Mouse (Mus musculus): ENCODE measurements around the gene Egr2. TPM values are rescaled to one million over a fixed set of nuclear protein-coding genes. Genes with fewer than 3 reads are reported as not detected.

Egr2 gene
- polyA plus RNA-seq, 1 experiment from 2014 or later: 1.0 TPM

DNA sequence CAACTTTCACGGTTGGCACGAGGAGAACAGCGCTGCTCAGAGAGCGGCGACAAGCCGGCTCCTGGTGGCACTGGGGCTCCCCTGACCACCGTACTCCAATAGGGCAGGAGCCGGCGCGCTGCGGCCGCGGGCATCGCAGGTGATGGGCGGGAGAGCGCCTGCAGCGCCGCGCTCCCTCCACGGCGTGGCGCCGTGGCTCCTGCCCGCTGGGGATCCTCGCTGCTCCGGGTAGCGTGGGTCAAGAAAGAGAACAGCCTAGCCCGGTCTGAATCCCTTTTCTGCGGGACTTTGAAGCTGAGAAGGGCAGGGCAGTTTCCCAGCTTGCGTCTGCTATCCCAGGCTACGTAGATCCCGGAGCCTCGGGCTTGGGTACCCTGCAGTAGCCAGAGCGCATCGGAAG, 697 bp downstream of the Egr2 start:
- ATAC-seq (ENCODE audit: low FRiP score, low TSS enrichment): peak; percentile 32; the same call in 1 of the 2 replicates
- peak overlapping the region; percentile 57 for H3K4me3 ChIP-seq (replicated peaks; ENCODE audit: low read depth, low read length)
- H3K4me1 ChIP-seq (ENCODE audit: control insufficient read depth, insufficient read depth, low read length): peaks cover 22% of the 10 kb centered on the region
- DNase-seq: peak; percentile 84
- no peak overlapping the region for H3K27ac ChIP-seq (replicated peaks; ENCODE audit: low read depth, low read length)
- under 1% methylated on average over 35 of the region's 35 CpGs for WGBS
- H3K9me3 ChIP-seq (ENCODE audit: control insufficient read depth, low read length): no peaks in the 10 kb centered on the region
- peak overlapping the region; percentile 95 for H3K4me2 ChIP-seq (ENCODE audit: low read length)
- no peak overlapping the region; the same call in 1 of the 2 replicates for H3K9ac ChIP-seq (replicated peaks; ENCODE audit: low read length)
- H3K27me3 ChIP-seq (ENCODE audit: control insufficient read depth, insufficient read depth, low read length): peaks cover 80% of the 10 kb centered on the region
- no peaks in the 10 kb centered on the region for H3K36me3 ChIP-seq (ENCODE audit: control insufficient read depth, insufficient read depth, low read length)

DNA sequence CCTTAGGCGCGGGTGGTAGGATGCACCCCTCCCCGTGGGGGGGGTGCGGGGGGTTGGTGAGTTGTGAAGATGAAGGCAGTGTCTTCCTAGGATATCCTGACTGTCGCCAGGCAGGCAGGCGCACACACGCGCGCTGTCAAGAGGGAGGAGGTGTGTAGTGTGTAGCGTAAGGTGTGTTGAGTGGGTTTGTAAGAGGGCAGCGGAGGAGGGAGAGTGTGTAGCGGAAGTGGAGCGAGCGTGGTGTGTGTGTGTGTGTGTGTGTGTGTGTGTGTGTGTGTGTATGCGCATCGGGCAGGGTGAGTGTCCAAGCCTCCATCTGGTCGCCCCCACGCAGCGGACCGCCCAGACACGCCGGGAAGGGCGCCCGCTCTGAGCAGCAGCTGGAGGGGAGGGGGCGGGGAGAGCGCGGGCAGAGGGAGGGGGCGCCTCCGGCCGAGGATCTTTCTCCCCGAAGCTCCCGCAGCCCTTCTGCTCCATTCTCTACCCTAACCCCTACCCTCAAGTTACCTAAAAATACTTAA, 1.4 kb downstream of the Egr2 start:
- Histone ChIP-seq H3K4me2 (ENCODE audit: low read length) (peak overlapping the region; percentile 95), H3K4me3 (replicated peaks; ENCODE audit: low read depth, low read length) (peak overlapping the region; percentile 57), H3K27me3 (ENCODE audit: control insufficient read depth, insufficient read depth, low read length) (peaks cover 87% of the 10 kb centered on the region), H3K36me3 (ENCODE audit: control insufficient read depth, insufficient read depth, low read length) (0 out of 2 replicates have a peak, but pooled peaks cover 2% of the 10 kb centered on the region), H3K27ac (replicated peaks; ENCODE audit: low read depth, low read length) (no peak overlapping the region), H3K4me1 (ENCODE audit: control insufficient read depth, insufficient read depth, low read length) (peaks cover 22% of the 10 kb centered on the region), H3K9ac (replicated peaks; ENCODE audit: low read length) (no peak overlapping the region; the same call in 1 of the 2 replicates), H3K9me3 (ENCODE audit: control insufficient read depth, low read length) (no peaks in the 10 kb centered on the region)
- WGBS: under 1% methylated on average over 32 of the region's 32 CpGs
- DNase-seq: peak; percentile 55
- peak; percentile 46 for ATAC-seq (ENCODE audit: low FRiP score, low TSS enrichment)

DNA sequence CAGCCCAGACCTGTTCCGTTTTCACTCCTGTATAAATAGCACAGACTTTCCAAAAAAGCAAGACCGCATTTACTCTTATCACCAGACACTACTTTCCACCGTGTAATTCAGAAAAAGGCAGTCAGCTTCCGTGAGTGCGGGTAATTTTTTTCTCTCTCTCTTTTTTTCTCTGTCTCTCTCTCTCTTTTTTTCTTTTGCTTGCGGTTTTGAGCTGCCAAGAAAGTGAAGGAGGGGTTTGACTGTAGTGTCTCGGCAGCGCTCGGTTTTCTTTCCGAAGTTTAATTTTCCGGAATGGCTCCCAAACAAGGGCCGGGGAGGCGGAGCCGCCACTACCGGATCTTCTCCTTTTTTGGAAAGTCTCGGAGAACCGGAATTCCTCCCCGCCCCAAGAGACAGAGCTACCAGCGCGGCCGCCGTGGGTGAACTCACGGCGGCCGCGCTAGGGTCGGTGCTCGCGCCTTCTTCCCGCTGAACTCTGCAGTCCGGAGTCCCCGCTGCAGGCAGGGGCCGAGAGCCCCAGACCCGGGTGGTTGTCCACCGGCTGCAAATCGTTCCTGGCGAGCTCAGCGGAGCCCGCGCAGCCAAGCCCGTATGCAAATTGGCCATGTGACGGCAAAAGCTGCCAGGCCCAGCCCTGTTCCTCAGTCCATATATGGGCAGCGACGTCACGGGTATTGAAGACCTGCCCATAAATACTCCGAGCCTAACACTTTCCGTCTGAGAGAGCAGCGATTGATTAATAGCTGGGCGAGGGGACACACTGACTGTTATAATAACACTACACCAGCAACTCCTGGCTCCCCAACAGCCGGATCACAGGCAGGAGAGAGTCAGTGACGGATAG, 2.1 kb downstream of the Egr2 start:
- no peaks in the 10 kb centered on the region for H3K9me3 ChIP-seq (ENCODE audit: control insufficient read depth, low read length)
- ATAC-seq (ENCODE audit: low FRiP score, low TSS enrichment) (peak; percentile 85), DNase-seq (peak; percentile 88)
- peak overlapping the region; percentile 57 for H3K4me3 ChIP-seq (replicated peaks; ENCODE audit: low read depth, low read length)
- WGBS: under 1% methylated on average over 51 of the region's 51 CpGs
- no peak overlapping the region for H3K27ac ChIP-seq (replicated peaks; ENCODE audit: low read depth, low read length)
- peaks cover 22% of the 10 kb centered on the region for H3K4me1 ChIP-seq (ENCODE audit: control insufficient read depth, insufficient read depth, low read length)
- H3K27me3 ChIP-seq (ENCODE audit: control insufficient read depth, insufficient read depth, low read length): peaks cover 94% of the 10 kb centered on the region
- peak overlapping the region; percentile 29; the same call in 1 of the 2 replicates for H3K9ac ChIP-seq (replicated peaks; ENCODE audit: low read length)
- 0 out of 2 replicates have a peak, but pooled peaks cover 3% of the 10 kb centered on the region for H3K36me3 ChIP-seq (ENCODE audit: control insufficient read depth, insufficient read depth, low read length)
- H3K4me2 ChIP-seq (ENCODE audit: low read length): peak overlapping the region; percentile 95

DNA sequence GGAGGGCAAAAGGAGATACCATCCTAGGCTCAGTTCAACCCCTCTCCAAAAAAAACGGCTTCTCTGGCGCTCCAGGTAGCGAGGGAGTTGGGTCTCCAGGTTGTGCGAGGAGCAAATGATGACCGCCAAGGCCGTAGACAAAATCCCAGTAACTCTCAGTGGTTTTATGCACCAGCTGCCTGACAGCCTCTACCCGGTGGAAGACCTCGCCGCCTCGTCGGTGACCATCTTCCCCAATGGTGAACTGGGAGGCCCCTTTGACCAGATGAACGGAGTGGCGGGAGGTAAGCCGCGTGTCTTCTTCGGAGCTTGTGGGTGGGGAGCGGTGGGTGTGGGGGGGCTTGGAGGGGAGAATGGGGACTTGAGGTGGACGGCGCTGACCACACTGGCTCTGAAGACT, 2.8 kb downstream of the Egr2 start:
- Histone ChIP-seq H3K4me3 (replicated peaks; ENCODE audit: low read depth, low read length) (peak overlapping the region; percentile 57), H3K9ac (replicated peaks; ENCODE audit: low read length) (no peak overlapping the region), H3K4me1 (ENCODE audit: control insufficient read depth, insufficient read depth, low read length) (peaks cover 22% of the 10 kb centered on the region), H3K27ac (replicated peaks; ENCODE audit: low read depth, low read length) (no peak overlapping the region), H3K36me3 (ENCODE audit: control insufficient read depth, insufficient read depth, low read length) (0 out of 2 replicates have a peak, but pooled peaks cover 3% of the 10 kb centered on the region), H3K9me3 (ENCODE audit: control insufficient read depth, low read length) (no peaks in the 10 kb centered on the region), H3K27me3 (ENCODE audit: control insufficient read depth, insufficient read depth, low read length) (peaks cover 94% of the 10 kb centered on the region), H3K4me2 (ENCODE audit: low read length) (peak overlapping the region; percentile 95)
- no peak for DNase-seq
- no peak for ATAC-seq (ENCODE audit: low FRiP score, low TSS enrichment)
- 2% methylated on average over 19 of the region's 19 CpGs for WGBS

DNA sequence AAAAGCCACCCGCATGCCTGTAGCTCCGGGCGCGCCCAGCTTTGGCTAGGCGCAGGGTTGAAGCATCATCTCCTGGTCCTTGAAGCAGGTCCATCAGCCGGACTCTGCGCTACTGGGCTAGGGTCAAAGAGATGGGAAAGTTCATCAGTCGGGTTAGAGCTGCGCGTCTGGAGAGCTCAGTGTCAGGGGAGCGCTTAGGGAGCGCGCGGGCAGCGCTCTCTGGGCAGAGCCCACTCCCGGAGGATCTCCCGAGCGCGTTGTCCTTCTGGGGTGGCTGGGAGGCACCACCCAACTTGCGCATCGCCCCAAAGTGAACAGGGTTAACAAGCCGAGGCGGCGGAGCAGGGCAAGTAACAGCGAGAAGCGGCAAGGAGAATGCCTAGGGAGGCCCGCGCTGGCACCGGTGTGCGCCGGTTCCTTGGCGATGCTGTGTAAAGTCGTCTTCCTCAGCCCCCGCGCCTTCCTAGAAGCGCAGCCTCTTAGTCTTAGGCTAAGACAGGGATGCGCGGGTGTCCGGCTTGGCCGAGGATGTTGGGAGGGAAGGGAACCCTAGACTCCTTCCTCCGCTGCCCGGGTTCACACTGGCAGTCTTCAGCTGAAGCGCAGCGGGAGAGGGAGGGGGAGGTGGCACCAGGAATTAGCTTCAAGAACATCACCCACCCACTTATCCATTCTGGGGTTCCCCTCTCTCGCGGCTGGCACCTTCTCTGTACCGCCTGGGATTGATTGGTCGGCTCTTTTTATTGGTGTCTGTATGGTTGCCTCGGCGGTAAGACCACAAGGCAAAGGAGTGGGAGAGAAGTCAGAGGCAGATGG, 3.5 kb downstream of the Egr2 start:
- ATAC-seq (ENCODE audit: low FRiP score, low TSS enrichment) (no peak), DNase-seq (peak; percentile 44)
- H3K4me1 ChIP-seq (ENCODE audit: control insufficient read depth, insufficient read depth, low read length): peaks cover 22% of the 10 kb centered on the region

DNA sequence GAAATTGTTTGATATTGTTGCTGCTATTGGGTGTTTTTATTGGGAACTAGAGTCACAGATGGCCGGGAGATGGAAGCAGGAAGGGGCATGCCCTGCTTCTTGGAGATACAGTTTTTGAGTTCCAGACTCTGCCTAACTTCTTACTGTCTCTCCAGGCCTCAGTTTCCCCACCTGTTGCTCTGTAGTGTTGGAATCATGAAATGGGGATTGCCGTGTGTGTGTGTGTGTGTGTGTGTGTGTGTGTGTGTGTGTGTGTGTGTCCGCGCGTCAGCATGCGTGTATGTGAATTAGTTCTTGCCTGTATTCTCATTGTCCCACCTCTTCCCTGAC, 4.1 kb downstream of the Egr2 start:
- Histone ChIP-seq H3K27me3 (ENCODE audit: control insufficient read depth, insufficient read depth, low read length) (peaks cover 82% of the 10 kb centered on the region), H3K27ac (replicated peaks; ENCODE audit: low read depth, low read length) (no peak overlapping the region), H3K4me3 (replicated peaks; ENCODE audit: low read depth, low read length) (no peak overlapping the region), H3K36me3 (ENCODE audit: control insufficient read depth, insufficient read depth, low read length) (0 out of 2 replicates have a peak, but pooled peaks cover 7% of the 10 kb centered on the region), H3K4me1 (ENCODE audit: control insufficient read depth, insufficient read depth, low read length) (peaks cover 22% of the 10 kb centered on the region), H3K9ac (replicated peaks; ENCODE audit: low read length) (no peak overlapping the region), H3K4me2 (ENCODE audit: low read length) (no peak overlapping the region), H3K9me3 (ENCODE audit: control insufficient read depth, low read length) (no peaks in the 10 kb centered on the region)
- DNase-seq: no peak
- no peak for ATAC-seq (ENCODE audit: low FRiP score, low TSS enrichment)
- WGBS: 46% methylated on average over 6 of the region's 6 CpGs

More for the DNA sequence above, 3.5 kb downstream of the Egr2 start:
- 0 out of 2 replicates have a peak, but pooled peaks cover 4% of the 10 kb centered on the region for H3K36me3 ChIP-seq (ENCODE audit: control insufficient read depth, insufficient read depth, low read length)
- peaks cover 87% of the 10 kb centered on the region for H3K27me3 ChIP-seq (ENCODE audit: control insufficient read depth, insufficient read depth, low read length)
- H3K4me2 ChIP-seq (ENCODE audit: low read length): peak overlapping the region; percentile 95
- H3K27ac ChIP-seq (replicated peaks; ENCODE audit: low read depth, low read length): no peak overlapping the region
- no peak overlapping the region for H3K9ac ChIP-seq (replicated peaks; ENCODE audit: low read length)
- H3K4me3 ChIP-seq (replicated peaks; ENCODE audit: low read depth, low read length): peak overlapping the region; percentile 57
- WGBS: 1% methylated on average over 50 of the region's 50 CpGs
- no peaks in the 10 kb centered on the region for H3K9me3 ChIP-seq (ENCODE audit: control insufficient read depth, low read length)

DNA sequence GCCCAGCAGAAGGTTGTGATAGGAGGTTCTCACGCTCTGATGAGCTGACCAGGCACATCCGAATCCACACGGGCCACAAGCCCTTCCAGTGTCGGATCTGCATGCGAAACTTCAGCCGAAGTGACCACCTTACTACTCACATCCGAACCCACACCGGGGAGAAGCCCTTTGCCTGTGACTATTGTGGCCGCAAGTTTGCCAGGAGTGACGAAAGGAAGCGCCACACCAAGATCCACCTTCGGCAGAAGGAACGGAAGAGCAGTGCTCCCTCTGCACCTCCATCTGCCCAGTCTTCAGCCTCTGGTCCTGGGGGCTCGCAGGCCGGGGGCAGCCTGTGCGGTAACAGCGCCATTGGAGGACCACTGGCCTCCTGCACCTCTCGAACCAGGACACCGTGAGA, 5.3 kb downstream of the Egr2 start:
- H3K27me3 ChIP-seq (ENCODE audit: control insufficient read depth, insufficient read depth, low read length): peaks cover 70% of the 10 kb centered on the region
- H3K27ac ChIP-seq (replicated peaks; ENCODE audit: low read depth, low read length): no peak overlapping the region
- H3K4me1 ChIP-seq (ENCODE audit: control insufficient read depth, insufficient read depth, low read length): peaks cover 25% of the 10 kb centered on the region
- WGBS: 14% methylated on average over 19 of the region's 19 CpGs
- DNase-seq (no peak), ATAC-seq (ENCODE audit: low FRiP score, low TSS enrichment) (no peak)
- no peak overlapping the region for H3K9ac ChIP-seq (replicated peaks; ENCODE audit: low read length)
- no peak overlapping the region for H3K4me3 ChIP-seq (replicated peaks; ENCODE audit: low read depth, low read length)
- 0 out of 2 replicates have a peak, but pooled peaks cover 10% of the 10 kb centered on the region for H3K36me3 ChIP-seq (ENCODE audit: control insufficient read depth, insufficient read depth, low read length)
- H3K9me3 ChIP-seq (ENCODE audit: control insufficient read depth, low read length): no peaks in the 10 kb centered on the region
- H3K4me2 ChIP-seq (ENCODE audit: low read length): no peak overlapping the region

DNA sequence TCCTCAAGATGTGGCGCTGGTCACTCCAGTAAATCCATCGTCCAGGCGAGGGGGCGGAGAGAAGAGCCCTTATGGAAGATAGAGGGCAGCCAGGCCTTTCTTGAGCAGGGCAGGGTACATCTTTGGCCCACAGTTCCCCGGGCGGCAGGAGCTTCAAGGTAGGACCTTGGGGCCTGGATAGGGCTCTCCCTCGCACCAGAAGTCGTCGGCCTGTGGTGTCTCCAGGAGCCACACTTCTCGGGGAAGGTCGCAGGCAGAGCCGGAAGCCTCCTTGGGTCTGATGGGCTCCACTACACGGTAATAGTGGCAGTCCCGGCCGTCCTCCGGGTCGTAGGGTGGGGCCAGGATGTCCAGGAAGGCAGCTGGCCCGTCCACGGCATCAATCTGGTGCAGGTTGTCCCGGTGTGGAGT, 12.6 kb downstream of the Egr2 start:
- peak overlapping the region; percentile 96; the same call in 1 of the 2 replicates for H3K27ac ChIP-seq (replicated peaks; ENCODE audit: low read depth, low read length)
- H3K9me3 ChIP-seq (ENCODE audit: control insufficient read depth, low read length): no peaks in the 10 kb centered on the region
- DNase-seq: peak; percentile 28
- H3K4me1 ChIP-seq (ENCODE audit: control insufficient read depth, insufficient read depth, low read length): peaks cover 31% of the 10 kb centered on the region
- WGBS: 1% methylated on average over 20 of the region's 20 CpGs
- ATAC-seq (ENCODE audit: low FRiP score, low TSS enrichment): peak; percentile 0; the same call in 1 of the 2 replicates
- H3K36me3 ChIP-seq (ENCODE audit: control insufficient read depth, insufficient read depth, low read length): 0 out of 2 replicates have a peak, but pooled peaks cover 8% of the 10 kb centered on the region
- peak overlapping the region; percentile 83 for H3K4me3 ChIP-seq (replicated peaks; ENCODE audit: low read depth, low read length)
- peak overlapping the region; percentile 80 for H3K9ac ChIP-seq (replicated peaks; ENCODE audit: low read length)
- peak overlapping the region; percentile 97 for H3K4me2 ChIP-seq (ENCODE audit: low read length)
- no peaks in the 10 kb centered on the region for H3K27me3 ChIP-seq (ENCODE audit: control insufficient read depth, insufficient read depth, low read length)

Data from midbrain, embryonic 14.5 days (tissue).